Mouse (Mus musculus): Measurements from ENCODE around the gene Cpsf2. TPM values are rescaled to one million over a fixed set of nuclear protein-coding genes. Genes with fewer than 3 reads are reported as not detected.
"Not testable (repeated sequence)": the region's sequence is repeated elsewhere in the genome, so short reads cannot be mapped to it uniquely, and the experiment has no call there.

Cpsf2 gene
- total and polyA plus RNA-seq, 3 experiments, result 27.6 to 141 (median 91.8) TPM

DNA sequence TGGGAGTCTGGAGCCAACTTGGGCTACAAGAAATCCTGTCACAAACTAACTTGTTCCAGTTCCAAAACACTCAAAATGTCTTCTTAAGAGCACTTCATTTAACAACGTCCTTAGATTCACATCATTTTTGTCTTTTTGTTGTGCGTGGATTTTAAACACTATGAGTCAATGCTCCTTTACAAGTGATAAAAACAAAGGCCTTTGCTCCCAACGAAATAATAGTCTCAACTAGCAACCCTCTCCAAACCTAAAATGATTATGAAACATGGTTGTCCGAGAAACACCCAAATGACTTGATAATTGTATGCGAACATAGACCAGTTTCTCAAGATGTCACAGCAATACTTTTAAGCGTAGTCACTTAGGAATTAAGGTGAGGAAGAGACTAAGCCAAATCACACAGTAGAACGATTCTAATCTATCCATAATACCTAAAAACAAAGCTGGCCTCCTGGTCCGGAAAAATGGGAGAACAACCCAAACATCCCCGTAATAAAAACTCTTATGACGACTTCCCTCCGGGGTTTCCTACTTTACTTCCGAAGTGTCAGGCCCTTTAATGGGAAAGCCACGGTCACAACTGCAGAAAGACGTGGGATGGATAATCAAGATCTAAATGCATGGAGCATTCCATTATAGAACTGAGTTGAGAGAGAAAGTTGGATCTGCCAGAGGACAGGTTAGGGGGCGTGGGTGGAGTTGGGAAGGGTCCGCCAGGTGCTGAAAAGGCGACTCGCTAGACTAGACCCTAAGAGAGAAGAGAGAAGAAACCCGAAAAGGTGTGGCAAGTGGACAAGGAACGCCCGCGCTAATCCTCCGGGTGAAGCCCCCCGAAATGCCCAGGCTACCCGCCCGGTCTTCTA is 18.5 kb upstream of the Cpsf2 start:
- H3K9me3 ChIP-seq (replicated peaks), result no peaks in the 10 kb centered on the region
- no peak for TF ChIP-seq POLR2AphosphoS5 (IDR thresholded peaks at IDR 0.05; ENCODE audit: insufficient replicate concordance, low read depth, low read length)
- TF ChIP-seq GATA1 (IDR thresholded peaks at IDR 0.05; ENCODE audit: borderline replicate concordance, low read length), result no peak
- no peak for TF ChIP-seq CTCF (IDR thresholded peaks at IDR 0.05; ENCODE audit: low read depth, low read length)
- no peak for TF ChIP-seq TAL1 (conservative IDR thresholded peaks at IDR 0.05; ENCODE audit: low read depth, low read length)
- TF ChIP-seq GATA2 (IDR thresholded peaks at IDR 0.05; ENCODE audit: borderline replicate concordance, low read depth, low read length), result no peak
- H3K27me3 ChIP-seq (ENCODE audit: insufficient read depth, low read length), result no peaks in the 10 kb centered on the region
- ATAC-seq (ENCODE audit: extremely low read depth, insufficient number of reproducible peaks, low FRiP score, poor library complexity, severe bottlenecking) (no peak), DNase-seq (ENCODE audit: low spot score) (no peak)
- H3K36me3 ChIP-seq (replicated peaks), result peaks cover 33% of the 10 kb centered on the region
- peak overlapping the region; percentile 94 for H3K4me3 ChIP-seq (ENCODE audit: low read depth, low read length)
- H3K4me1 ChIP-seq (ENCODE audit: insufficient read depth, low read depth, low read length), result peaks cover 34% of the 10 kb centered on the region

DNA sequence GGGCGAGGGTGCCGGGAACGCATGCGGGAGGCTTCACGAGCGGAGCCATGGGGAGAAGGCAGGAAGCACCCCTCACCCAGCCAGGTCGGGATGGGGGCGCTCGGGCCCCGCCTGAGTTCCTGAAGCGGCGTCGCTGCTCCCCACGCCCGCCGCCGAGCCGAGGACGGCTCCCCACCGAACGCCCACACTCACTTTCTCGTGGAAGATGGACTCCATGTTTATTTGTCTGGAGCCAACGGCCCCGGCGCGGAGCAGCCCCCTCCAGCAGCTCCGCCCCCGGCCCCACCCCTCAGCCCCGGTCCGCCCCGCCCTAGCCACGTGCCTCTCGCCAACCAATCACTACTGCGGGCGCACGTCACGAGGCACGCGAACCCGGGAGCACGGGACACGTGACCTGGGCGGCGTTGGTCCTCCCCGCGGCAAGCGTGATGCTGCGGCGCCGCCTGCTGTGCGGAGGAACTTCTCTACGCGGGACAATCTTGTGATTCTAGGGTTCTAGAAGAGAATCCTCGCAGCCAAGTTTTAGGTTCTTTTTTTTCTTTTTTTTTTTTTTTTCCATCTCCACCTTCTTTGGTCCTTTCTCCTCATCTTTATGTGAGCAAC is 17.7 kb upstream of the Cpsf2 start, which contains the start of gene Atxn3:
TSS of gene Atxn3 (minus strand) at position 305 of the 603 bp plus-strand sequence.
- Histone ChIP-seq H3K36me3 (replicated peaks) (peaks cover 28% of the 10 kb centered on the region), H3K9me3 (replicated peaks) (no peaks in the 10 kb centered on the region), H3K4me1 (ENCODE audit: insufficient read depth, low read depth, low read length) (peaks cover 42% of the 10 kb centered on the region), H3K27me3 (ENCODE audit: insufficient read depth, low read length) (no peaks in the 10 kb centered on the region), H3K4me3 (ENCODE audit: low read depth, low read length) (peak within 1 kb of the TSS; percentile 94)
- ATAC-seq (ENCODE audit: extremely low read depth, insufficient number of reproducible peaks, low FRiP score, poor library complexity, severe bottlenecking) (peak; percentile 93), DNase-seq (ENCODE audit: low spot score) (peak; percentile 100)
- TF ChIP-seq CTCF (IDR thresholded peaks at IDR 0.05; ENCODE audit: low read depth, low read length) (no peak), POLR2AphosphoS5 (IDR thresholded peaks at IDR 0.05; ENCODE audit: insufficient replicate concordance, low read depth, low read length) (no peak), GATA2 (IDR thresholded peaks at IDR 0.05; ENCODE audit: borderline replicate concordance, low read depth, low read length) (no peak), TAL1 (conservative IDR thresholded peaks at IDR 0.05; ENCODE audit: low read depth, low read length) (no peak), GATA1 (IDR thresholded peaks at IDR 0.05; ENCODE audit: borderline replicate concordance, low read length) (no peak)

DNA sequence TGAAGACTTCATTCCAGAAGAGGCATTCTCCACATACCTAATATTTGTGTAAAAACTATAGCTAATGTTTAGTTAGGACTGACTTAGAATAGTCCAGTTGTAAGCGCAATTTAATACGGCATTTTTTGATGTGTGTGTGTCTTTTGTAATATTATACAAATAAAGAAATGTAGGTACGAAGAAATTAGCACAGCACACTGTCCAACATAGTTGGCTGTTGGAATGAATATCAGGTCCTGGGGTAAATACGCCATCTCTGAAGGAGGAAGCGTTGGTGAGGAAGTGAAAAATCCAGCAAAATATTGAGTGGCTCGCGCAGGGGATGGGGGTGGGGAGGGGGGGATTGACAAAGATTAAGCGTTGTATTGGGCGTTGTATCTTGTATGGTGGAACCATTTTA is 17.2 kb upstream of the Cpsf2 start:
- DNase-seq (ENCODE audit: low spot score), result peak; percentile 49
- TF ChIP-seq CTCF (IDR thresholded peaks at IDR 0.05; ENCODE audit: low read depth, low read length) (no peak), TAL1 (conservative IDR thresholded peaks at IDR 0.05; ENCODE audit: low read depth, low read length) (no peak), GATA1 (IDR thresholded peaks at IDR 0.05; ENCODE audit: borderline replicate concordance, low read length) (no peak), GATA2 (IDR thresholded peaks at IDR 0.05; ENCODE audit: borderline replicate concordance, low read depth, low read length) (no peak), POLR2AphosphoS5 (IDR thresholded peaks at IDR 0.05; ENCODE audit: insufficient replicate concordance, low read depth, low read length) (no peak)
- peak; percentile 6 for ATAC-seq (ENCODE audit: extremely low read depth, insufficient number of reproducible peaks, low FRiP score, poor library complexity, severe bottlenecking)
- peak overlapping the region; percentile 94 for H3K4me3 ChIP-seq (ENCODE audit: low read depth, low read length)
- H3K27me3 ChIP-seq (ENCODE audit: insufficient read depth, low read length), result no peaks in the 10 kb centered on the region
- H3K4me1 ChIP-seq (ENCODE audit: insufficient read depth, low read depth, low read length), result peaks cover 45% of the 10 kb centered on the region
- peaks cover 26% of the 10 kb centered on the region for H3K36me3 ChIP-seq (replicated peaks)
- H3K9me3 ChIP-seq (replicated peaks), result no peaks in the 10 kb centered on the region

DNA sequence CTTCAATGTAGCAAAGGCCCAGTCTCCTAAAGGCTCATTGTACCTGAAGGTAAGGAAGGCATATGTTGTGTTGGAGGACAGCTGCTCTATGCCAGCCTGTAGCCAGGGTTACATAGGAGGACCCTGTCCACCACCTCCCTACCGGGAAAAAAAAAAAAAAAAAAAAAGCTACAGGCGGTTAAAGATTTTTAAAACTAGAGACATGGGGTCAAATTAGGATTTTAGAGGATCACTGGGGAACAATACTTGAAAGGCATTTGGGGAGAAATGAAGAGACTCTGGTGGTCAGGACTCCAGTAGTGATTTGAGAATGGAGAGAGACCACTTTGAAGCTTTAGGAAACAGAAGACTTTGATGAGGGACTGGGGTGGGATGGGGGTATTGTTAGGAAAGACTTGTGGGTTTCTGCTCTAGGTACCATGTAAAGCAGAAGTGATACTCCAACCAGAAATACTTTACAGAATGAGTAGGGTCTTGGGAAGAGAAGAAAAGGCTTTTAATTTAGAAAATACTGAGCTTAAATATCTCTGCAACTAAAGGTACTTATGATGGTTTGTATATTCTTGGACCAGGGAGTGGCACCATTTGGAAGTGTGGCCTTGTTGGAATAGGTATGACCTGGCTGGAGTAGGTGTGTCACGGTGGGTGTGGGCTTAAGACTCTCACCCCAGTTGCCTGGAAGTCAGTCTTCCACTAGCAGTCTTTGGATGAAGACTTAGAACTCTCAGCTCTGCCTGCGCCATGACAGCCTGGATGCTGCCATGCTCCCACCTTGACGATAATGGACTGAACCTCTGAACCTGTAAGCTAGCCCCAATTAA is 16.6 kb upstream of the Cpsf2 start:
- H3K4me1 ChIP-seq (ENCODE audit: insufficient read depth, low read depth, low read length), result peaks cover 45% of the 10 kb centered on the region
- peaks cover 28% of the 10 kb centered on the region for H3K36me3 ChIP-seq (replicated peaks)
- not testable (repeated sequence) for ATAC-seq (ENCODE audit: extremely low read depth, insufficient number of reproducible peaks, low FRiP score, poor library complexity, severe bottlenecking); H3K9me3 ChIP-seq (replicated peaks); H3K27me3 ChIP-seq (ENCODE audit: insufficient read depth, low read length); DNase-seq (ENCODE audit: low spot score)
- peak overlapping the region; percentile 94; the same call in 1 of the 2 replicates for H3K4me3 ChIP-seq (ENCODE audit: low read depth, low read length)

DNA sequence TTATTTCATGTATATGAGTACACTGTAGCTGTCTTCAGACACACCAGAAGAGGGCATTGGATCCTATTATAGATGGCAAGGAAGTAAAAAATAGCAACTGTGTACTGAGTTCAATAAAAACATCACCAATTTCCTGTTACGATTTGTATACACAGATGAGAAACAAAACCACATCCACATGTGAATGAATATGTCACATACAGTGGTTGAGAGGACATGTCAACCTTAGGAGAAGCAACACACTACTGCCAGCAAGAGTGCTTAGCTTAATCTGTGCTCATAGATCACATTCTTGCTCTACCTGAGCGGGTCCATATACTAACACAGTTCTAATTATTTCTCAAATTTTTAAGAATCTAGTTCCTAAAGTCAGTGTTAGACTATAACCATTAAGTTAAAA is 4.5 kb upstream of the Cpsf2 start:
- H3K4me3 ChIP-seq (ENCODE audit: low read depth, low read length), result no peak overlapping the region
- H3K36me3 ChIP-seq (replicated peaks), result peaks cover 68% of the 10 kb centered on the region
- ATAC-seq (ENCODE audit: extremely low read depth, insufficient number of reproducible peaks, low FRiP score, poor library complexity, severe bottlenecking) (no peak), DNase-seq (ENCODE audit: low spot score) (no peak)
- H3K27me3 ChIP-seq (ENCODE audit: insufficient read depth, low read length), result no peaks in the 10 kb centered on the region
- TF ChIP-seq CTCF (IDR thresholded peaks at IDR 0.05; ENCODE audit: low read depth, low read length), result no peak
- no peak for TF ChIP-seq TAL1 (conservative IDR thresholded peaks at IDR 0.05; ENCODE audit: low read depth, low read length)
- TF ChIP-seq GATA2 (IDR thresholded peaks at IDR 0.05; ENCODE audit: borderline replicate concordance, low read depth, low read length), result no peak
- no peak for TF ChIP-seq GATA1 (IDR thresholded peaks at IDR 0.05; ENCODE audit: borderline replicate concordance, low read length)
- H3K9me3 ChIP-seq (replicated peaks), result no peaks in the 10 kb centered on the region
- H3K4me1 ChIP-seq (ENCODE audit: insufficient read depth, low read depth, low read length), result peaks cover 43% of the 10 kb centered on the region

DNA sequence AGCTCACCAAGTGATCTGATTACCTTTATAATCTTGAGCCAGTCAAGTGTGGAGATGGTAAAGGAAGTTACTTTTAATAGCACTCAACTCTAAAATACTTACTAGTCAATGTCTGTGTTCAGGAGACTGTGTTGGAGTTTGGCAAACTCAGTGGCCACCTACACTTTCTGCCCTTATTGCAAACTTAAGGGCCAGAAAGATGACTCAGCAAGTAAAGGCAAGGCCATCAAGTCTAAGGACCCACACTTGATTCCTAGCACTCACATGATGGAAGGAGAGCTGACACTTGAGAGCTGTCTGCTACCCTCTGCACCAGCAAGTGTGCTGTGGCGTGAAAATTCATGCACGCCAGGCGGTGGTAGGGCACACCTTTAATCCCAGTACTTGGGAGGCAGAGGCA is 3.6 kb upstream of the Cpsf2 start:
- no peak overlapping the region; the same call in 1 of the 2 replicates for H3K4me3 ChIP-seq (ENCODE audit: low read depth, low read length)
- H3K9me3 ChIP-seq (replicated peaks), result no peaks in the 10 kb centered on the region
- H3K4me1 ChIP-seq (ENCODE audit: insufficient read depth, low read depth, low read length), result peaks cover 49% of the 10 kb centered on the region
- H3K27me3 ChIP-seq (ENCODE audit: insufficient read depth, low read length), result no peaks in the 10 kb centered on the region
- no peak for DNase-seq (ENCODE audit: low spot score)
- no peak for ATAC-seq (ENCODE audit: extremely low read depth, insufficient number of reproducible peaks, low FRiP score, poor library complexity, severe bottlenecking)
- TF ChIP-seq GATA1 (IDR thresholded peaks at IDR 0.05; ENCODE audit: borderline replicate concordance, low read length) (no peak), POLR2AphosphoS5 (IDR thresholded peaks at IDR 0.05; ENCODE audit: insufficient replicate concordance, low read depth, low read length) (no peak), CTCF (IDR thresholded peaks at IDR 0.05; ENCODE audit: low read depth, low read length) (no peak), GATA2 (IDR thresholded peaks at IDR 0.05; ENCODE audit: borderline replicate concordance, low read depth, low read length) (no peak), TAL1 (conservative IDR thresholded peaks at IDR 0.05; ENCODE audit: low read depth, low read length) (no peak)
- H3K36me3 ChIP-seq (replicated peaks), result peaks cover 60% of the 10 kb centered on the region

Measured in G1E (cell line).